Mouse (Mus musculus): ENCODE results near the gene Triobp. TPM values are rescaled to one million over a fixed set of nuclear protein-coding genes. Genes with fewer than 3 reads are reported as not detected.
A peak's percentile ranks its signal among the peaks of the same experiment; 100 is the strongest.

Gene Triobp
- polyA plus RNA-seq, 1 experiment from 2014 or later = 49.7 TPM

DNA sequence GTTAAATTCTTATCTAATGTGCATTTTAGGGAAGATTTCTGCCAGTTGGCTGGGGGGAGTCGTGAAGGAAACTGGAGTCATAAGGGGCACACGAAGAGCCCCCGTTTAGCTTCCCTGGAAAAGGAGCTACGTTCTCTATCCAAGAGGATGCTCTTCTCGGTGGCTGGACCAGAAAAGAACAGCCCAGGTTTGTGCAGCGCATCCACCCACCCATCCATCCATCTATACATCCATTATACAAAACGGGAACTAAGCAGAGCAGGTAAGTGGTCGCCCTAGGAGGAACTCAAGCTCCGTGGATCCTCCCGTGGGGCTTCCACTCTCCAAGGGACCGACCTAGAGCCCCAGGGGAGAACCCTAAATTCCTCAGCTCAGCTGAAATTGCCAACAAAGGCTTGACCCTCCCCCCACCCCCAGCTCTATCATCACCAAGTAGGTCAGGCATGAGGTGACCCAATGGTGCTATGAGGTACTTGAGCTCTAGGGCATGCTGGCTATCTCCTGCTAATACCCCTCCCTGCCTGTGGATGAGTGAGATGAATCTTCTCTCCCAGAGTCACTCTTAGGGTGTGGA lies 715 bp downstream of the Triobp start:
- 2% methylated on average over 11 of the region's 11 CpGs for WGBS
- H3K4me1 ChIP-seq (replicated peaks; ENCODE audit: control insufficient read depth, insufficient read depth, low read length) = peaks cover 23% of the 10 kb centered on the region

GRCm38 (mm10) chr15:78948883-78949282 lies 1.4 kb downstream of the Triobp start:
- H3K4me3 ChIP-seq (replicated peaks; ENCODE audit: low read length) = peak overlapping the region; percentile 64
- H3K9me3 ChIP-seq (ENCODE audit: control insufficient read depth, low read length) = no peaks in the 10 kb centered on the region
- 0 out of 2 replicates have a peak, but pooled peaks cover 3% of the 10 kb centered on the region for H3K36me3 ChIP-seq (ENCODE audit: control insufficient read depth, insufficient read depth)
- H3K27ac ChIP-seq (ENCODE audit: low read length) = no peak overlapping the region
- WGBS = 96% methylated on average over 3 of the region's 3 CpGs
- no peak for ATAC-seq
- peak overlapping the region; percentile 75 for H3K4me2 ChIP-seq (ENCODE audit: low read length)
- H3K9ac ChIP-seq (replicated peaks; ENCODE audit: low read depth, low read length) = no peak overlapping the region
- H3K4me1 ChIP-seq (replicated peaks; ENCODE audit: control insufficient read depth, insufficient read depth, low read length) = peaks cover 23% of the 10 kb centered on the region
- no peaks in the 10 kb centered on the region for H3K27me3 ChIP-seq (replicated peaks; ENCODE audit: control insufficient read depth, insufficient read depth, low read length)

More for the DNA sequence above, 715 bp downstream of the Triobp start:
- no peaks in the 10 kb centered on the region for H3K27me3 ChIP-seq (replicated peaks; ENCODE audit: control insufficient read depth, insufficient read depth, low read length)
- 0 out of 2 replicates have a peak, but pooled peaks cover 3% of the 10 kb centered on the region for H3K36me3 ChIP-seq (ENCODE audit: control insufficient read depth, insufficient read depth)
- H3K4me2 ChIP-seq (ENCODE audit: low read length) = peak overlapping the region; percentile 75
- peak overlapping the region; percentile 3 for H3K27ac ChIP-seq (ENCODE audit: low read length)
- ATAC-seq = peak; percentile 37
- H3K9ac ChIP-seq (replicated peaks; ENCODE audit: low read depth, low read length) = peak overlapping the region; percentile 82
- H3K9me3 ChIP-seq (ENCODE audit: control insufficient read depth, low read length) = no peaks in the 10 kb centered on the region
- peak overlapping the region; percentile 64 for H3K4me3 ChIP-seq (replicated peaks; ENCODE audit: low read length)

- 80% methylated on average over 3 of the region's 3 CpGs for WGBS
- Histone ChIP-seq H3K9ac (replicated peaks; ENCODE audit: low read depth, low read length) (no peak overlapping the region), H3K4me1 (replicated peaks; ENCODE audit: control insufficient read depth, insufficient read depth, low read length) (peaks cover 5% of the 10 kb centered on the region), H3K27ac (ENCODE audit: low read length) (no peak overlapping the region), H3K4me3 (replicated peaks; ENCODE audit: low read length) (no peak overlapping the region), H3K27me3 (replicated peaks; ENCODE audit: control insufficient read depth, insufficient read depth, low read length) (no peaks in the 10 kb centered on the region), H3K4me2 (ENCODE audit: low read length) (no peak overlapping the region), H3K9me3 (ENCODE audit: control insufficient read depth, low read length) (no peaks in the 10 kb centered on the region), H3K36me3 (ENCODE audit: control insufficient read depth, insufficient read depth) (peaks cover 17% of the 10 kb centered on the region)
- no peak for ATAC-seq
Measured at GRCm38 (mm10) chr15:78955663-78956062, 8.1 kb downstream of the Triobp start.

DNA sequence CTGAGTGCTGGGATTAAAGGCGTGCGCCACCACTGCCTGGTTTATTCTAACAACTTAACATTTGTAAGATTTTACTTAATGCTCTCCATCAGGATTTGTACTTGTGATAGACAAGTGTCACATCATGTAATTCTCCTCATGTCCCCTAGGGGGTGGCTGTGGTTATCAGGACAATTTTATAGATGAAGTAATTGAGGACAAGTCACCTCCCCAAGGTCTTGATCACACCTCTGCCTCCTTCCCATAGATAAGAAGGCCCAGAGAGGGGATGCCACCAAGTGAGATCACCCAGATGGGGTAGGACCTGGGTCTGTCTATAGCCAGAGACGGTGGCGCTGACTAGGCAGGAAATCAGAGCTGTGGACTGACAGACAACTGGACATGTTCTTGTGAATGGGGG lies 8.8 kb downstream of the Triobp start:
- no peak overlapping the region for H3K9ac ChIP-seq (replicated peaks; ENCODE audit: low read depth, low read length)
- no peak overlapping the region for H3K27ac ChIP-seq (ENCODE audit: low read length)
- no peaks in the 10 kb centered on the region for H3K9me3 ChIP-seq (ENCODE audit: control insufficient read depth, low read length)
- H3K4me3 ChIP-seq (replicated peaks; ENCODE audit: low read length) = no peak overlapping the region
- peaks cover 15% of the 10 kb centered on the region for H3K36me3 ChIP-seq (ENCODE audit: control insufficient read depth, insufficient read depth)
- no peak overlapping the region for H3K4me2 ChIP-seq (ENCODE audit: low read length)
- H3K4me1 ChIP-seq (replicated peaks; ENCODE audit: control insufficient read depth, insufficient read depth, low read length) = 0 out of 2 replicates have a peak, but pooled peaks cover 2% of the 10 kb centered on the region
- ATAC-seq = no peak
- WGBS = 88% methylated on average over 4 of the region's 4 CpGs
- H3K27me3 ChIP-seq (replicated peaks; ENCODE audit: control insufficient read depth, insufficient read depth, low read length) = no peaks in the 10 kb centered on the region

GRCm38 (mm10) chr15:78957021-78957420 lies 9.5 kb downstream of the Triobp start:
- Histone ChIP-seq H3K36me3 (ENCODE audit: control insufficient read depth, insufficient read depth) (peaks cover 16% of the 10 kb centered on the region), H3K9ac (replicated peaks; ENCODE audit: low read depth, low read length) (no peak overlapping the region), H3K4me3 (replicated peaks; ENCODE audit: low read length) (no peak overlapping the region), H3K27me3 (replicated peaks; ENCODE audit: control insufficient read depth, insufficient read depth, low read length) (no peaks in the 10 kb centered on the region), H3K27ac (ENCODE audit: low read length) (no peak overlapping the region), H3K9me3 (ENCODE audit: control insufficient read depth, low read length) (no peaks in the 10 kb centered on the region), H3K4me1 (replicated peaks; ENCODE audit: control insufficient read depth, insufficient read depth, low read length) (0 out of 2 replicates have a peak, but pooled peaks cover 2% of the 10 kb centered on the region), H3K4me2 (ENCODE audit: low read length) (no peak overlapping the region)
- 85% methylated on average over 15 of the region's 15 CpGs for WGBS
- ATAC-seq = no peak

GRCm38 (mm10) chr15:78959537-78959936 lies 12.0 kb downstream of the Triobp start:
- Histone ChIP-seq H3K4me3 (replicated peaks; ENCODE audit: low read length) (no peak overlapping the region), H3K36me3 (ENCODE audit: control insufficient read depth, insufficient read depth) (peaks cover 14% of the 10 kb centered on the region), H3K4me2 (ENCODE audit: low read length) (no peak overlapping the region), H3K9me3 (ENCODE audit: control insufficient read depth, low read length) (no peaks in the 10 kb centered on the region), H3K4me1 (replicated peaks; ENCODE audit: control insufficient read depth, insufficient read depth, low read length) (no peaks in the 10 kb centered on the region), H3K9ac (replicated peaks; ENCODE audit: low read depth, low read length) (no peak overlapping the region), H3K27me3 (replicated peaks; ENCODE audit: control insufficient read depth, insufficient read depth, low read length) (no peaks in the 10 kb centered on the region), H3K27ac (ENCODE audit: low read length) (no peak overlapping the region)
- WGBS = 91% methylated on average over 11 of the region's 11 CpGs
- no peak for ATAC-seq

DNA sequence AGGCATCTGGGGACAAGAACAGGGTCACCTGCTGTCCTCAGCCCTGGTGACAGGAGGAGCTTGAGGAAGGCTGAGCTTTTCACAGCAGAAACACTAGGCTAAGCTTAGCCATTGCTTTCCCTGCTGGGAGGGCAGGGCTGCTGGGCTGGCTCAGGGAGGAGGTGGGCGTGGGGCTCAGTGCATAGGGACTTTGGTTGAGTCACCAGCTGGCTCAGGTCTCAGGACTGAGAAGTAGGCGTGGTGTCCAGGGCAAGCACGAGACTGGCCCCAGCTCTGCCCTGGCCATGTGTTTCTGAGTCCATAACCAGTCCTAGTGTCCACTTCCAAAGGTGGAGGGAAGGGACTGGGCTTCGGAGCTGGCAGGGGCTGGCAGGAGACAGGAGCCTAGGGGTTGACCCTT lies 12.6 kb downstream of the Triobp start:
- no peaks in the 10 kb centered on the region for H3K9me3 ChIP-seq (ENCODE audit: control insufficient read depth, low read length)
- H3K27me3 ChIP-seq (replicated peaks; ENCODE audit: control insufficient read depth, insufficient read depth, low read length) = no peaks in the 10 kb centered on the region
- peaks cover 14% of the 10 kb centered on the region for H3K36me3 ChIP-seq (ENCODE audit: control insufficient read depth, insufficient read depth)
- no peaks in the 10 kb centered on the region for H3K4me1 ChIP-seq (replicated peaks; ENCODE audit: control insufficient read depth, insufficient read depth, low read length)
- H3K9ac ChIP-seq (replicated peaks; ENCODE audit: low read depth, low read length) = no peak overlapping the region
- no peak overlapping the region for H3K4me3 ChIP-seq (replicated peaks; ENCODE audit: low read length)
- ATAC-seq = no peak
- no peak overlapping the region for H3K4me2 ChIP-seq (ENCODE audit: low read length)
- WGBS = 81% methylated on average over 4 of the region's 4 CpGs
- H3K27ac ChIP-seq (ENCODE audit: low read length) = no peak overlapping the region

GRCm38 (mm10) chr15:78962885-78963284 lies 15.4 kb downstream of the Triobp start:
- Histone ChIP-seq H3K27ac (ENCODE audit: low read length) (no peak overlapping the region), H3K9ac (replicated peaks; ENCODE audit: low read depth, low read length) (no peak overlapping the region), H3K36me3 (ENCODE audit: control insufficient read depth, insufficient read depth) (peaks cover 23% of the 10 kb centered on the region), H3K9me3 (ENCODE audit: control insufficient read depth, low read length) (no peaks in the 10 kb centered on the region), H3K4me2 (ENCODE audit: low read length) (no peak overlapping the region), H3K4me1 (replicated peaks; ENCODE audit: control insufficient read depth, insufficient read depth, low read length) (no peaks in the 10 kb centered on the region), H3K4me3 (replicated peaks; ENCODE audit: low read length) (no peak overlapping the region), H3K27me3 (replicated peaks; ENCODE audit: control insufficient read depth, insufficient read depth, low read length) (no peaks in the 10 kb centered on the region)
- 28% methylated on average over 2 of the region's 2 CpGs for WGBS
- ATAC-seq = no peak

- no peak overlapping the region for H3K4me2 ChIP-seq (ENCODE audit: low read length)
- no peak for ATAC-seq
- no peak overlapping the region for H3K9ac ChIP-seq (replicated peaks; ENCODE audit: low read depth, low read length)
- H3K4me1 ChIP-seq (replicated peaks; ENCODE audit: control insufficient read depth, insufficient read depth, low read length) = no peaks in the 10 kb centered on the region
- H3K27me3 ChIP-seq (replicated peaks; ENCODE audit: control insufficient read depth, insufficient read depth, low read length) = no peaks in the 10 kb centered on the region
- H3K36me3 ChIP-seq (ENCODE audit: control insufficient read depth, insufficient read depth) = peaks cover 14% of the 10 kb centered on the region
- WGBS = 85% methylated on average over 6 of the region's 6 CpGs
- H3K4me3 ChIP-seq (replicated peaks; ENCODE audit: low read length) = no peak overlapping the region
- H3K27ac ChIP-seq (ENCODE audit: low read length) = no peak overlapping the region
- H3K9me3 ChIP-seq (ENCODE audit: control insufficient read depth, low read length) = no peaks in the 10 kb centered on the region
Measured at GRCm38 (mm10) chr15:78971626-78972025, 24.1 kb downstream of the Triobp start.

- peaks cover 3% of the 10 kb centered on the region for H3K36me3 ChIP-seq (ENCODE audit: control insufficient read depth, insufficient read depth)
- no peak overlapping the region for H3K9ac ChIP-seq (replicated peaks; ENCODE audit: low read depth, low read length)
- H3K27ac ChIP-seq (ENCODE audit: low read length) = no peak overlapping the region
- no peak overlapping the region for H3K4me3 ChIP-seq (replicated peaks; ENCODE audit: low read length)
- ATAC-seq = no peak
- no peak overlapping the region for H3K4me2 ChIP-seq (ENCODE audit: low read length)
- no peaks in the 10 kb centered on the region for H3K27me3 ChIP-seq (replicated peaks; ENCODE audit: control insufficient read depth, insufficient read depth, low read length)
- H3K9me3 ChIP-seq (ENCODE audit: control insufficient read depth, low read length) = no peaks in the 10 kb centered on the region
- 80% methylated on average over 7 of the region's 7 CpGs for WGBS
- peaks cover 2% of the 10 kb centered on the region; the same call in 1 of the 2 replicates for H3K4me1 ChIP-seq (replicated peaks; ENCODE audit: control insufficient read depth, insufficient read depth, low read length)
Measured at GRCm38 (mm10) chr15:78973950-78974349, 26.4 kb downstream of the Triobp start.

Measured in forebrain, embryonic 16.5 days (tissue).